Mouse (Mus musculus) small intestine, adult 2 months (tissue): ENCODE data around the gene Kdm4a. TPM values are rescaled to one million over a fixed set of nuclear protein-coding genes. Genes with fewer than 3 reads are reported as not detected.

Experiments
- H3K27ac ChIP-seq: fragments of 200-500 bp; 2 replicates; pipeline ENCODE4 v1.5.1; 2012; ENCODE audit warnings: low read depth, low read length, control low read depth, inconsistent platforms; ENCODE audit not compliant: insufficient read depth
- H3K27me3 ChIP-seq: fragments of 200-500 bp; 2 replicates; pipeline ENCODE4 v1.6.1; 2012; ENCODE audit warnings: mild to moderate bottlenecking, moderate library complexity, low read length, inconsistent platforms; ENCODE audit not compliant: control insufficient read depth, insufficient read depth
- H3K36me3 ChIP-seq: fragments of 200-500 bp; 2 replicates; pipeline ENCODE4 v1.6.1; 2012; ENCODE audit warnings: mild to moderate bottlenecking, low read length, control low read depth, inconsistent platforms; ENCODE audit not compliant: control insufficient read depth, insufficient read depth
- H3K4me1 ChIP-seq: fragments of 200-500 bp; 2 replicates; pipeline ENCODE4 v1.6.1; 2012; ENCODE audit warnings: low read length, inconsistent platforms, mixed read lengths; ENCODE audit not compliant: control insufficient read depth, insufficient read depth, insufficient read length
- H3K4me3 ChIP-seq: fragments of 200-500 bp; 2 replicates; pipeline ENCODE4 v1.5.1; 2012; ENCODE audit warnings: low read depth, mild to moderate bottlenecking, control low read depth, inconsistent platforms, low read length, moderate library complexity
- CTCF ChIP-seq: fragments of 200-500 bp; IDR thresholded peaks from 2 replicates; pipeline ENCODE4 v1.5.1; 2012; ENCODE audit warnings: low read depth, mild to moderate bottlenecking, control low read depth, inconsistent platforms, low read length, moderate library complexity, mixed read lengths; ENCODE audit not compliant: insufficient replicate concordance, insufficient read length; ENCODE audit errors: extremely low read depth
- POLR2A ChIP-seq: fragments of 200-500 bp; IDR thresholded peaks from 2 replicates; pipeline ENCODE4 v1.6.1; 2012; ENCODE audit warnings: low read depth, mild to moderate bottlenecking, control low read depth, inconsistent platforms, low read length, moderate library complexity
- WGBS: fragments of 180-500 bp; shearing (Covaris S2); methylation state at CpG from one replicate; pipeline ENCODE4 v1.1.7; 2018; 5-methylcytosine and 5-hydroxymethylcytosine counted together
- polyA plus RNA-seq: library from polyadenylated mRNA; depleted of rRNA; stranded (reverse); fragments of >200 nt; gene quantifications from 2 replicates; pipeline ENCODE4 v1.2.3, GENCODE M21; 2012

The Kdm4a gene
- polyA plus RNA-seq, 1 experiment: 21.9 TPM

GRCm38 (mm10) chr4:118154889-118155288 is 25.0 kb downstream of the Kdm4a start:
- H3K27me3 ChIP-seq: no peaks in the 10 kb centered on the region
- no peaks in the 10 kb centered on the region for H3K4me1 ChIP-seq
- H3K27ac ChIP-seq: no peak overlapping the region
- WGBS: 94% methylated on average over 5 of the region's 5 CpGs
- no peak overlapping the region for H3K4me3 ChIP-seq
- TF ChIP-seq CTCF (no peak), POLR2A (no peak)
- peaks cover 77% of the 10 kb centered on the region for H3K36me3 ChIP-seq

- H3K36me3 ChIP-seq: peaks cover 78% of the 10 kb centered on the region
- no peak overlapping the region for H3K4me3 ChIP-seq
- WGBS: 90% methylated on average over 17 of the region's 17 CpGs
- H3K27me3 ChIP-seq: no peaks in the 10 kb centered on the region
- H3K27ac ChIP-seq: no peak overlapping the region
- TF ChIP-seq CTCF (no peak), POLR2A (no peak)
- no peaks in the 10 kb centered on the region for H3K4me1 ChIP-seq
Observed at GRCm38 (mm10) chr4:118152020-118152785, 27.6 kb downstream of the Kdm4a start.

GRCm38 (mm10) chr4:118150804-118151203 is 29.0 kb downstream of the Kdm4a start:
- no peak for TF ChIP-seq CTCF
- no peak for TF ChIP-seq POLR2A
- no peaks in the 10 kb centered on the region for H3K27me3 ChIP-seq
- H3K36me3 ChIP-seq: peaks cover 83% of the 10 kb centered on the region
- H3K4me3 ChIP-seq: no peak overlapping the region
- H3K4me1 ChIP-seq: no peaks in the 10 kb centered on the region
- no peak overlapping the region for H3K27ac ChIP-seq
- 92% methylated on average over 7 of the region's 7 CpGs for WGBS

- no peak for TF ChIP-seq POLR2A
- TF ChIP-seq CTCF: no peak
- no peak overlapping the region for H3K27ac ChIP-seq
- H3K36me3 ChIP-seq: peaks cover 83% of the 10 kb centered on the region
- H3K4me1 ChIP-seq: no peaks in the 10 kb centered on the region
- H3K4me3 ChIP-seq: no peak overlapping the region
- WGBS: 92% methylated on average over 14 of the region's 14 CpGs
- H3K27me3 ChIP-seq: no peaks in the 10 kb centered on the region
Observed at GRCm38 (mm10) chr4:118149956-118150680, 29.7 kb downstream of the Kdm4a start.

GRCm38 (mm10) chr4:118149055-118149576 is 30.7 kb downstream of the Kdm4a start:
- H3K36me3 ChIP-seq: peaks cover 83% of the 10 kb centered on the region
- WGBS: 84% methylated on average over 10 of the region's 10 CpGs
- H3K27ac ChIP-seq: no peak overlapping the region
- H3K27me3 ChIP-seq: no peaks in the 10 kb centered on the region
- no peaks in the 10 kb centered on the region for H3K4me1 ChIP-seq
- H3K4me3 ChIP-seq: no peak overlapping the region
- TF ChIP-seq POLR2A (no peak), CTCF (no peak)

GRCm38 (mm10) chr4:118148317-118148687 is 31.5 kb downstream of the Kdm4a start:
- TF ChIP-seq POLR2A (no peak), CTCF (no peak)
- Histone ChIP-seq H3K27me3 (no peaks in the 10 kb centered on the region), H3K4me3 (no peak overlapping the region), H3K36me3 (peaks cover 86% of the 10 kb centered on the region), H3K4me1 (no peaks in the 10 kb centered on the region), H3K27ac (no peak overlapping the region)
- 57% methylated on average over 10 of the region's 10 CpGs for WGBS

- H3K4me3 ChIP-seq: no peak overlapping the region
- H3K36me3 ChIP-seq: peaks cover 86% of the 10 kb centered on the region
- whole genome bisulfite sequencing: 95% methylated on average over 19 of the region's 19 CpGs
- no peaks in the 10 kb centered on the region for H3K4me1 ChIP-seq
- no peak overlapping the region for H3K27ac ChIP-seq
- TF ChIP-seq CTCF: no peak
- no peak for TF ChIP-seq POLR2A
- no peaks in the 10 kb centered on the region for H3K27me3 ChIP-seq
Observed at GRCm38 (mm10) chr4:118147547-118148316, 32.1 kb downstream of the Kdm4a start.
